Mouse (Mus musculus) central nervous system, embryonic 14 days (tissue): ENCODE measurements around the gene Gpatch2l. TPM values are rescaled to one million over a fixed set of nuclear protein-coding genes. Genes with fewer than 3 reads are reported as not detected.

Experiments
- polyA plus RNA-seq: library from polyadenylated mRNA; depleted of rRNA; stranded (reverse); fragments of >200 nt; gene quantifications from 2 replicates; pipeline ENCODE4 v1.2.3, GENCODE M21; 2012; rRNA removed

Gene Gpatch2l
- 24.9 and 25.0 TPM in 2 replicates for polyA plus RNA-seq

DNA sequence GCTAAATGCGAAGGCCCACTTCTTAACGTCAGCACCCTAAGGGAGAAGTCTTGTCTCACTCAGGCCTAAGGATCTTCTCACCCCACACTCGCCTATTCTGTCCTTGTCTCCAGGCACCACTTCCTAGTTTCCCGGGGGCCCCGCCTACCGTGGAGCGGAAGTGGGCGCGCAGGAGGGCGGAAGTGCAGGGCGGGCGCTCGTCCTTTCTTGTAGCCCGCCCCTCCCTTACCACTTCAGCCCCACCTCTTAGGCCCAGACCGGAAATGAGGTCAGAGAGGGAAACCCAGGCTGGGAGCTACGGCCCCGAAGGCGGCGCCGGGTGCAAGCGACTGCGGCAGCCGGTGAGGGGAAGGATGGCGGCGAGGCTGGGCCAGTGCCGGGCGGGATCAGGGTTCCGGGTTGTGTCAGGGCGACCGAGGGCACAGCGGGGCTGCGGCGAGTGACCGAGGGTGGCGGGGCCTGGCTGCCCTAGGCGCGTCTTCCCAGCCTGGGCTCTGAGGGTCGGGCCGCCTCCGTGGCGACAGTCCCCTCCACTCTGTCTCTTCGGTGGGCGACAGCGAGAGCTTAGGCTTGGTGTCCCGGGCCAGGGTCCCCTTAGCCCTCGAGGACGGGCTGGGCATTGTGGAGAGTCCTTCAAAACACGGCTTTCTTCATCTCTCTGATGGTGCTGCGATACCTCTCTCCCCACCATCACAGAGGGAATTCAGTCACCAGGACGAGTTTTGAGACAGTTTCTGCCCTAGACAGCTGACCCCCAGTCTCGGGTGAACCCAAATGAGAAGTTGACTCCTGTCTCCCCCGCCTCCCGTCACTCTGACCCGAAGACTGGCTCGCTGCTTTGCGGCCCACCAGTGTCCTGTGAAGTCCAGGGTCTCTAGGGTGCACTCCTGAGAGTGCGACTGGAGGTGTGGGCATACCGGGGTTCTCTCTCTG, at the start of gene Gpatch2l:
Gene Gpatch2l (plus strand): TSS at position 255 of the 933 bp plus-strand sequence.

Other genes starting within 250 kb of the Gpatch2l start
- gene Tgfb3, start 162.8 kb upstream of the Gpatch2l start, polyA plus RNA-seq, result 8.1 and 22.5 TPM in 2 replicates
- gene Ift43, start 159.3 kb upstream of the Gpatch2l start, polyA plus RNA-seq, result 49.0 and 54.0 TPM in 2 replicates
- gene Esrrb, start 119.3 kb downstream of the Gpatch2l start, polyA plus RNA-seq, result 4.3 and 6.6 TPM in 2 replicates